Mouse (Mus musculus): ENCODE data around the gene Pcsk1.

DNA sequence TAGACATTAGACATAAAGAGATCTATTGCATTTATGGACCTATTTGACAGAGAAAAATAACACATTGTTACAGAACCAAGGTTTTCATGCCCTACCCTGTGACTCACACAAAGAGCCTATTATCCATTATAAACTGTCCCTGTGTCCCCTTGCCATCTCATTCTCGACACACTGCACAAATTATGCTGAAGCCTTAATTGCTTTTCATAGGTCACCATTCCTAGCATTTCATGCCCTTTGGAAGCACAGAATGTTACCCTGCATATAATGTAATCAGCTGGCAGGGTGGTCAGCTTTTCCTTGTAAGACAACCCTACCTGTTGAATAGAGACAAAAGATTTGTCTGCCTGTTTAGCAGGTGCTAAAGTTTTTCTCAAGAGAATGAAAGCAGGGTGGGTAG, 71.0 kb downstream of the Pcsk1 start:
- TF ChIP-seq CTCF (IDR thresholded peaks at IDR 0.05) = no peak
- TF ChIP-seq EP300 (IDR thresholded peaks at IDR 0.05) = no peak
